Mouse (Mus musculus): ENCODE results near the gene Gramd1b.

GRCm38 (mm10) chr9:40456191-40456590 lies 75.0 kb downstream of the Gramd1b start:
- TF ChIP-seq GATA1 (IDR thresholded peaks at IDR 0.05; ENCODE audit: low read length) (no peak), TAL1 (IDR thresholded peaks at IDR 0.05; ENCODE audit: low read length) (no peak)

Measured in erythroblast, embryonic 14.5 days (primary cell).